In genomic region chr4:139631141-139631540, GRCm38 (mm10) we compare ENCODE assay signal across 29 mouse cellular contexts. TPM values are rescaled to one million over a fixed set of nuclear protein-coding genes. Genes with fewer than 3 reads are reported as not detected.
A peak's percentile ranks its signal among the peaks of the same experiment; 100 is the strongest.
DNase-seq lines count a peak whose midpoint lies in the region; ATAC-seq and TF ChIP-seq lines count a peak whose summit lies in the region.
"Had no signal": no experiment of that assay in that cellular context is flagged by ENCODE, and none has a peak within 500 bp of the region (broad histone marks: within the 10 kb centered on the region; RNA-seq: fewer than 3 reads in every experiment).

No protein-coding gene starts in this region.

- peaks cover 10% of the 10 kb centered on the region for H3K36me3 ChIP-seq in kidney, embryonic 15.5 days
- peaks cover 6% of the 10 kb centered on the region; the same call in 1 of the 2 replicates for H3K36me3 ChIP-seq in lung, embryonic 14.5 days (ENCODE audit: insufficient read depth)
- H3K36me3 ChIP-seq: intestine, embryonic 15.5 days had no signal

- intact Hi-C loops in heart, postnatal 14 days (cut with DNase I), result no loop called here

- no peak overlapping the region for H3K9ac ChIP-seq in kidney, embryonic 15.5 days
- H3K9ac ChIP-seq in lung, embryonic 14.5 days, result no peak overlapping the region
- H3K9ac ChIP-seq: forebrain, postnatal 0 days; hindbrain, embryonic 14.5 days; intestine, embryonic 15.5 days; liver, embryonic 13.5 days; midbrain, embryonic 12.5 days had no signal

- H3K27me3 ChIP-seq in kidney, embryonic 15.5 days, result no peaks in the 10 kb centered on the region
- no peaks in the 10 kb centered on the region for H3K27me3 ChIP-seq in lung, embryonic 14.5 days (ENCODE audit: insufficient read depth, low read length)
- H3K27me3 ChIP-seq: liver, embryonic 13.5 days; midbrain, embryonic 12.5 days had no signal

- 54% methylated on average over 5 of the region's 5 CpGs for WGBS in kidney, embryonic 15.5 days
- WGBS in lung, embryonic 14.5 days, result 35% methylated on average over 5 of the region's 5 CpGs

- H3K4me3 ChIP-seq in kidney, embryonic 15.5 days (replicated peaks), result no peak overlapping the region
- H3K4me3 ChIP-seq in lung, embryonic 14.5 days (ENCODE audit: low read depth, low read length), result no peak overlapping the region
- H3K4me3 ChIP-seq: forebrain, embryonic 10.5 days; gastrocnemius, adult 2 months; intestine, embryonic 15.5 days; limb, embryonic 10.5 days; liver, embryonic 13.5 days; midbrain, embryonic 12.5 days had no signal

- H3K9me3 ChIP-seq in kidney, embryonic 15.5 days (replicated peaks), result no peaks in the 10 kb centered on the region
- no peaks in the 10 kb centered on the region for H3K9me3 ChIP-seq in lung, embryonic 14.5 days (ENCODE audit: low read depth, low read length)
- H3K9me3 ChIP-seq: forebrain, embryonic 10.5 days; intestine, embryonic 15.5 days; limb, embryonic 10.5 days; liver, embryonic 13.5 days; midbrain, embryonic 12.5 days had no signal

- ATAC-seq in kidney, embryonic 15.5 days (replicated peaks; ENCODE audit: low FRiP score), result no peak
- ATAC-seq in lung, embryonic 14.5 days (ENCODE audit: insufficient read depth), result no peak
- ATAC-seq: forebrain, postnatal 0 days; intestine, embryonic 15.5 days had no signal

- TF ChIP-seq CTCF in lung, embryonic 14.5 days (IDR thresholded peaks at IDR 0.05; ENCODE audit: low read depth), result no peak

- H3K4me2 ChIP-seq in kidney, embryonic 15.5 days, result no peak overlapping the region
- H3K4me2 ChIP-seq in lung, embryonic 14.5 days, result no peak overlapping the region
- H3K4me2 ChIP-seq: heart, embryonic 11.5 days; hindbrain, embryonic 14.5 days; intestine, embryonic 15.5 days; liver, embryonic 13.5 days; midbrain, embryonic 12.5 days had no signal

- H3K4me1 ChIP-seq in kidney, embryonic 15.5 days, result peaks cover 15% of the 10 kb centered on the region
- H3K4me1 ChIP-seq in lung, embryonic 14.5 days (ENCODE audit: insufficient read depth), result no peaks in the 10 kb centered on the region
- H3K4me1 ChIP-seq: forebrain, embryonic 10.5 days; intestine, embryonic 15.5 days; limb, embryonic 10.5 days; midbrain, embryonic 12.5 days had no signal

- DNase-seq in kidney, adult 11 months, result peak; percentile 66
- DNase-seq in lung, embryonic 14.5 days, result peak; percentile 60
- DNase-seq in lung, postnatal 25 days (ENCODE audit: low spot score), result no peak
- peak; percentile 56 to 57 for DNase-seq in kidney, adult 8-10 months
- DNase-seq in kidney, postnatal 36 days, result peak; percentile 58 to 73
- no peak for DNase-seq in heart, postnatal 14 days
- DNase-seq in testis, postnatal 14 days (ENCODE audit: low spot score), result no peak
- DNase-seq: B cell, adult 2 months; cerebellum, adult 2 months; forebrain, postnatal 0 days; gastrocnemius, adult 2 months; heart, postnatal 36 days; liver, embryonic 13.5 days; retina, postnatal 1 day; right cerebral cortex, postnatal 4 days; thymus, postnatal 14 days had no signal

- no peak overlapping the region for H3K27ac ChIP-seq in kidney, embryonic 15.5 days
- H3K27ac ChIP-seq in lung, embryonic 14.5 days (ENCODE audit: low read depth), result no peak overlapping the region
- H3K27ac ChIP-seq: forebrain, embryonic 10.5 days; gastrocnemius, adult 2 months; hindbrain, embryonic 14.5 days; intestine, embryonic 15.5 days; limb, embryonic 10.5 days; liver, embryonic 13.5 days; midbrain, embryonic 12.5 days; stomach, postnatal 0 days had no signal

RNA-seq across cellular contexts. Expression of gene Aldh4a1, which starts 8.5 kb away (rescaled TPM):
- polyA plus RNA-seq in kidney, embryonic 15.5 days (2015; fragmentation: Nextera tagmentation; extraction: Ambion mirVana), result 80.5 and 85.0 TPM in 2 replicates
- polyA plus RNA-seq in lung, embryonic 14.5 days (2014; fragmentation: Nextera tagmentation; extraction: Ambion mirVana), result 11.7 and 13.8 TPM in 2 replicates
- total RNA-seq in heart, postnatal 14 days (2021), result 10 to 100 TPM; 28.4 to 31.5 TPM

RNA-seq across cellular contexts. Expression of gene Tas1r2, which starts 22.2 kb away (rescaled TPM):
- polyA plus RNA-seq in kidney, embryonic 15.5 days (2015; fragmentation: Nextera tagmentation; extraction: Ambion mirVana), result not detected in 2 replicates
- polyA plus RNA-seq in lung, embryonic 14.5 days (2014; fragmentation: Nextera tagmentation; extraction: Ambion mirVana), result not detected in 2 replicates
- total RNA-seq in heart, postnatal 14 days (2021), result not detected
- total RNA-seq: gastrocnemius, adult 2 months; granulocyte monocyte progenitor cell, adult 5-6 weeks; heart, postnatal 36 days; layer of hippocampus, adult 8-10 months; left cerebral cortex, adult 18-20 months; monocyte, adult 5-6 weeks had no signal
- polyA plus RNA-seq: cerebellum, adult 2 months; forebrain, embryonic 10.5 days; forebrain, postnatal 0 days; heart, embryonic 11.5 days; hindbrain, embryonic 14.5 days; intestine, embryonic 15.5 days; limb, embryonic 10.5 days; liver, embryonic 13.5 days; midbrain, embryonic 12.5 days; neural tube, embryonic 11.5 days; stomach, postnatal 0 days had no signal

RNA-seq across cellular contexts. Expression of gene Gm21969, which starts 28.2 kb away (rescaled TPM):
- not detected in 2 replicates for polyA plus RNA-seq in kidney, embryonic 15.5 days (2015; fragmentation: Nextera tagmentation; extraction: Ambion mirVana)
- not detected in 2 replicates for polyA plus RNA-seq in lung, embryonic 14.5 days (2014; fragmentation: Nextera tagmentation; extraction: Ambion mirVana)
- total RNA-seq in heart, postnatal 14 days (2021), result not detected
- total RNA-seq: forebrain, postnatal 0 days; gastrocnemius, adult 2 months; granulocyte monocyte progenitor cell, adult 5-6 weeks; heart, postnatal 36 days; layer of hippocampus, adult 8-10 months; monocyte, adult 5-6 weeks had no signal
- polyA plus RNA-seq: forebrain, embryonic 10.5 days; forebrain, postnatal 0 days; heart, embryonic 11.5 days; hindbrain, embryonic 14.5 days; intestine, embryonic 15.5 days; limb, embryonic 10.5 days; liver, embryonic 13.5 days; midbrain, embryonic 12.5 days; neural tube, embryonic 11.5 days; stomach, postnatal 0 days had no signal

Comparison
In these comparisons a context has a peak if more than half of its experiments do, and no peak if none do; other contexts are left out.
1. DNase-seq: peak in kidney, adult 11 months (single experiment), lung, embryonic 14.5 days (single experiment), kidney, adult 8-10 months (2 of 2) and kidney, postnatal 36 days (2 of 2); none in lung, postnatal 25 days (single experiment), heart, postnatal 14 days (0 of 2) and testis, postnatal 14 days (single experiment).